Mouse (Mus musculus): ENCODE measurements around the gene Cdh12.
"Not testable (repeated sequence)": the region's sequence is repeated elsewhere in the genome, so short reads cannot be mapped to it uniquely, and the experiment has no call there.

Gene Cdh12

GRCm38 (mm10) chr15:21366366-21366765 lies 917.3 kb downstream of the Cdh12 start:
- DNase-seq (ENCODE audit: low read depth, low spot score): no peak

- DNase-seq (ENCODE audit: low read depth, low spot score): no peak
Observed at GRCm38 (mm10) chr15:21375460-21375859, 926.4 kb downstream of the Cdh12 start.

GRCm38 (mm10) chr15:21375871-21376270 lies 926.8 kb downstream of the Cdh12 start:
- DNase-seq (ENCODE audit: low read depth, low spot score): no peak

- DNase-seq (ENCODE audit: low read depth, low spot score): not testable (repeated sequence)
Observed at GRCm38 (mm10) chr15:21391442-21391841, 942.4 kb downstream of the Cdh12 start.

GRCm38 (mm10) chr15:21393080-21393479 lies 944.0 kb downstream of the Cdh12 start:
- DNase-seq (ENCODE audit: low read depth, low spot score): no peak

- peak; percentile 88 for DNase-seq (ENCODE audit: low read depth, low spot score)
Observed at GRCm38 (mm10) chr15:21405196-21405595, 956.1 kb downstream of the Cdh12 start.

GRCm38 (mm10) chr15:21407324-21408044 lies 958.4 kb downstream of the Cdh12 start:
- peak; percentile 32 for DNase-seq (ENCODE audit: low read depth, low spot score)

- DNase-seq (ENCODE audit: low read depth, low spot score): no peak
Observed at GRCm38 (mm10) chr15:21437347-21437746, 988.3 kb downstream of the Cdh12 start.

GRCm38 (mm10) chr15:21437924-21438323 lies 988.9 kb downstream of the Cdh12 start:
- DNase-seq (ENCODE audit: low read depth, low spot score): no peak

- no peak for DNase-seq (ENCODE audit: low read depth, low spot score)
Observed at GRCm38 (mm10) chr15:21458098-21458497, 1009.0 kb downstream of the Cdh12 start.

GRCm38 (mm10) chr15:21519355-21519869 lies 1070.3 kb downstream of the Cdh12 start:
- no peak for DNase-seq (ENCODE audit: low read depth, low spot score)

- DNase-seq (ENCODE audit: low read depth, low spot score): peak; percentile 12
Observed at GRCm38 (mm10) chr15:21530804-21531203, 1081.7 kb downstream of the Cdh12 start.

GRCm38 (mm10) chr15:21536909-21537308 lies 1087.8 kb downstream of the Cdh12 start:
- DNase-seq (ENCODE audit: low read depth, low spot score): no peak

GRCm38 (mm10) chr15:21544786-21545185 lies 1095.7 kb downstream of the Cdh12 start:
- DNase-seq (ENCODE audit: low read depth, low spot score): no peak

- no peak for DNase-seq (ENCODE audit: low read depth, low spot score)
Observed at GRCm38 (mm10) chr15:21555981-21556380, 1106.9 kb downstream of the Cdh12 start.

GRCm38 (mm10) chr15:21566314-21567051 lies 1117.4 kb downstream of the Cdh12 start:
- no peak for DNase-seq (ENCODE audit: low read depth, low spot score)

GRCm38 (mm10) chr15:21604510-21604909 lies 1155.4 kb downstream of the Cdh12 start:
- DNase-seq (ENCODE audit: low read depth, low spot score): no peak

Measured in telencephalon, adult 2 months (tissue).